Mouse (Mus musculus) c-Kit-positive CD71-negative TER-119-negative erythroid progenitor cells, embryonic 14.5 days (primary cell): ENCODE results near the gene Vmn1r68.

Experiments used
- DNase-seq: peaks from one replicate; pipeline ENCODE4 v3.0.0-alpha.2; 2013; ENCODE audit warnings: low read depth

Gene Vmn1r68

GRCm38 (mm10) chr7:10558385-10558784 lies at the start of gene Vmn1r68:
Gene Vmn1r68 (minus strand): TSS chr7:10558485.
- DNase-seq: no peak

- no peak for DNase-seq
Observed at GRCm38 (mm10) chr7:10495578-10495977, 62.7 kb downstream of the Vmn1r68 start.

GRCm38 (mm10) chr7:10494786-10495521 lies 63.3 kb downstream of the Vmn1r68 start, which contains the start of gene Zik1:
Gene Zik1 (minus strand): TSS chr7:10495394.
- DNase-seq: peak; percentile 58

- DNase-seq: no peak
Observed at GRCm38 (mm10) chr7:10480588-10481233, 77.6 kb downstream of the Vmn1r68 start.

GRCm38 (mm10) chr7:10479813-10480212 lies 78.5 kb downstream of the Vmn1r68 start:
- no peak for DNase-seq

- no peak for DNase-seq
Observed at GRCm38 (mm10) chr7:10458166-10458565, 100.1 kb downstream of the Vmn1r68 start.
